Mouse (Mus musculus) small intestine, adult 2 months (tissue): Measurements from ENCODE around the gene Tbx6. TPM values are rescaled to one million over a fixed set of nuclear protein-coding genes. Genes with fewer than 3 reads are reported as not detected.

Source experiments
- H3K27ac ChIP-seq: fragments of 200-500 bp; 2 replicates; pipeline ENCODE4 v1.5.1; 2012; ENCODE audit warnings: low read depth, low read length, control low read depth, inconsistent platforms; ENCODE audit not compliant: insufficient read depth
- H3K27me3 ChIP-seq: fragments of 200-500 bp; 2 replicates; pipeline ENCODE4 v1.6.1; 2012; ENCODE audit warnings: mild to moderate bottlenecking, moderate library complexity, low read length, inconsistent platforms; ENCODE audit not compliant: control insufficient read depth, insufficient read depth
- H3K36me3 ChIP-seq: fragments of 200-500 bp; 2 replicates; pipeline ENCODE4 v1.6.1; 2012; ENCODE audit warnings: mild to moderate bottlenecking, low read length, control low read depth, inconsistent platforms; ENCODE audit not compliant: control insufficient read depth, insufficient read depth
- H3K4me1 ChIP-seq: fragments of 200-500 bp; 2 replicates; pipeline ENCODE4 v1.6.1; 2012; ENCODE audit warnings: low read length, inconsistent platforms, mixed read lengths; ENCODE audit not compliant: control insufficient read depth, insufficient read depth, insufficient read length
- H3K4me3 ChIP-seq: fragments of 200-500 bp; 2 replicates; pipeline ENCODE4 v1.5.1; 2012; ENCODE audit warnings: low read depth, mild to moderate bottlenecking, control low read depth, inconsistent platforms, low read length, moderate library complexity
- CTCF ChIP-seq: fragments of 200-500 bp; IDR thresholded peaks from 2 replicates; pipeline ENCODE4 v1.5.1; 2012; ENCODE audit warnings: low read depth, mild to moderate bottlenecking, control low read depth, inconsistent platforms, low read length, moderate library complexity, mixed read lengths; ENCODE audit not compliant: insufficient replicate concordance, insufficient read length; ENCODE audit errors: extremely low read depth
- POLR2A ChIP-seq: fragments of 200-500 bp; IDR thresholded peaks from 2 replicates; pipeline ENCODE4 v1.6.1; 2012; ENCODE audit warnings: low read depth, mild to moderate bottlenecking, control low read depth, inconsistent platforms, low read length, moderate library complexity
- WGBS: fragments of 180-500 bp; shearing (Covaris S2); methylation state at CpG from one replicate; pipeline ENCODE4 v1.1.7; 2018; 5-methylcytosine and 5-hydroxymethylcytosine counted together
- polyA plus RNA-seq: library from polyadenylated mRNA; depleted of rRNA; stranded (reverse); fragments of >200 nt; gene quantifications from 2 replicates; pipeline ENCODE4 v1.2.3, GENCODE M21; 2012

Gene Tbx6
- polyA plus RNA-seq, 1 experiment: 2.4 TPM

DNA sequence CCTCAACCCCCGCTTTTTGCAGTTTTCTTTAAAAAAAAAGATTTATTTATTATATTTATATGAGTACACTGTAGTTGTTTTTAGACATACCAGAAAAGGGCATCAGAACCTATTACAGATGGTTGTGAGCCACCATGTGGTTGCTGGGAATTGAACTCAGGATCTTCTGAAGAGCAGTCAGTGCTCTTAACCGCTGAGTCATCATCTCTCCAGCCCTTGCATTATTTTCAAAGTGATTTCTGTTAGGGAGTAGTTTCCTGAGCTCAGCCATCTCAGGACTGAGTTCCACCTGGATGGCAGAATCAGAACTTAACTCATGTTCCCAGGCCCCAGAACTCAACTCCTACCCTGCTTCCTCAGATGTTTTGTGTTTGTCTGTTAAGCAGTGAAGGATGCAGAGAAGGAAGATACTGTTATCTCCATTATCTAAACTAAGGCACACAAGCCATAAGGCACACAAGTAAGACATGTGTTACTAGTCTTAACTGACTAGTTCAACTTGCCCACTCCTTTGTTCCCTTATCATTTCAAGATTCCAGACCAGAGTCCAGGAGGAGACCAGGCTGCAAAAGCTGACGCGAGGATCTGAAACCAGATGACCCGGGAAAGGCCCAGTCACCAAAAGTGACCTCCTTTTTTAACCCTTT, 28.6 kb downstream of the Tbx6 start:
- H3K4me3 ChIP-seq: no peak overlapping the region
- WGBS: 41% methylated on average over 5 of the region's 5 CpGs
- TF ChIP-seq CTCF: no peak
- no peak for TF ChIP-seq POLR2A
- no peak overlapping the region for H3K27ac ChIP-seq
- peaks cover 18% of the 10 kb centered on the region for H3K4me1 ChIP-seq
- no peaks in the 10 kb centered on the region for H3K27me3 ChIP-seq
- H3K36me3 ChIP-seq: no peaks in the 10 kb centered on the region

DNA sequence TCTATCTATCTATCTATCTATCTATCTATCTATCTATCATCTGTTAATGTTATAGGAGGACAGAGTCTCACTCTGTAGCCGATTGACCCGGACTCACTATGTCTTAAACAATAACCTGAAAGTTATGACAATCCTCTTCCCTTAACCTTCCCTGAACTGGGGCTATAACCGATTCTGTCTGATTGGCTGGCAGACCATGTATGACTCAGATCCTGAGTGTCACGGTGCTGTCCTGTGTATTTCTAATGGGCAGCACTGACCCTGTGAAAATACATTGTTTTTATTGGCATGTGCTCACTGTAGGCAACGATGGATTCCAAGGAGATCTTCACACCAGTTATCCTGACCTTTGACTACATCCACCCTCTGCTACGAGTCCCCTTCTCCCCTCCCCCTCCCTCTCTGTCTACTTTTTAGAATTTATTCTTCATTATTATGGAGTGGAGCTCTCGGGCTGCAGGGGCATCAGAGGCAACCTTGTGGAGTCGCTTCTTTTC, 34.5 kb downstream of the Tbx6 start:
- H3K27me3 ChIP-seq: no peaks in the 10 kb centered on the region
- TF ChIP-seq CTCF (no peak), POLR2A (no peak)
- H3K36me3 ChIP-seq: no peaks in the 10 kb centered on the region
- no peaks in the 10 kb centered on the region for H3K4me1 ChIP-seq
- H3K27ac ChIP-seq: no peak overlapping the region
- WGBS: 51% methylated on average over 8 of the region's 8 CpGs
- H3K4me3 ChIP-seq: no peak overlapping the region

GRCm38 (mm10) chr7:126816494-126816893, 35.2 kb downstream of the Tbx6 start:
- H3K27me3 ChIP-seq: no peaks in the 10 kb centered on the region
- H3K27ac ChIP-seq: no peak overlapping the region
- no peak for TF ChIP-seq CTCF
- H3K4me1 ChIP-seq: no peaks in the 10 kb centered on the region
- H3K4me3 ChIP-seq: no peak overlapping the region
- 69% methylated on average over 8 of the region's 8 CpGs for WGBS
- H3K36me3 ChIP-seq: no peaks in the 10 kb centered on the region

GRCm38 (mm10) chr7:126817595-126817994, 36.3 kb downstream of the Tbx6 start:
- no peaks in the 10 kb centered on the region for H3K36me3 ChIP-seq
- H3K27me3 ChIP-seq: peaks cover 2% of the 10 kb centered on the region; the same call in 1 of the 2 replicates
- H3K27ac ChIP-seq: no peak overlapping the region
- WGBS: 80% methylated on average over 7 of the region's 7 CpGs
- no peak overlapping the region for H3K4me3 ChIP-seq
- H3K4me1 ChIP-seq: no peaks in the 10 kb centered on the region
- TF ChIP-seq CTCF (no peak), POLR2A (no peak)

DNA sequence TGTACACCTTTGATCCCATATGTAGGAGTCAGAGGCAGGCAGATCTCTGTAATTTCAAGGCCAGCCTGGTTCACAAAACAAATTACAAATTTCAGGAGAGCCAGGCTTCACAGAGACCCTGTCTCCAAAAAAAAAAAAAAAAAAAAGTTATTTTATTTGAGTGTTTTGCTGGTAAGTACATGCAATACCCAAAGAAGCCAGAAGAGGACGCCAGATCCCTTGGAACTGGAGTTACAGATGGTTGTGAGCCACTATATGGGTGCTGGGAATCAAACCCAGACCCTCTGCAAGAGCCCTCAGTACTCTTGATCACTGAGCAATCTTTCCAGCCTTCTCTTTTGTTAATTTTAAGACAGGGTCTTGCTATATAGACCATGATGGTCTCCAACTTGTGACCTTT, 37.5 kb downstream of the Tbx6 start:
- H3K4me1 ChIP-seq: no peaks in the 10 kb centered on the region; the same call in 1 of the 2 replicates
- no peak for TF ChIP-seq POLR2A
- TF ChIP-seq CTCF: no peak
- no peak overlapping the region for H3K27ac ChIP-seq
- H3K27me3 ChIP-seq: peaks cover 13% of the 10 kb centered on the region
- 29% methylated on average over 1 of the region's 1 CpGs for WGBS
- H3K36me3 ChIP-seq: no peaks in the 10 kb centered on the region
- no peak overlapping the region for H3K4me3 ChIP-seq

DNA sequence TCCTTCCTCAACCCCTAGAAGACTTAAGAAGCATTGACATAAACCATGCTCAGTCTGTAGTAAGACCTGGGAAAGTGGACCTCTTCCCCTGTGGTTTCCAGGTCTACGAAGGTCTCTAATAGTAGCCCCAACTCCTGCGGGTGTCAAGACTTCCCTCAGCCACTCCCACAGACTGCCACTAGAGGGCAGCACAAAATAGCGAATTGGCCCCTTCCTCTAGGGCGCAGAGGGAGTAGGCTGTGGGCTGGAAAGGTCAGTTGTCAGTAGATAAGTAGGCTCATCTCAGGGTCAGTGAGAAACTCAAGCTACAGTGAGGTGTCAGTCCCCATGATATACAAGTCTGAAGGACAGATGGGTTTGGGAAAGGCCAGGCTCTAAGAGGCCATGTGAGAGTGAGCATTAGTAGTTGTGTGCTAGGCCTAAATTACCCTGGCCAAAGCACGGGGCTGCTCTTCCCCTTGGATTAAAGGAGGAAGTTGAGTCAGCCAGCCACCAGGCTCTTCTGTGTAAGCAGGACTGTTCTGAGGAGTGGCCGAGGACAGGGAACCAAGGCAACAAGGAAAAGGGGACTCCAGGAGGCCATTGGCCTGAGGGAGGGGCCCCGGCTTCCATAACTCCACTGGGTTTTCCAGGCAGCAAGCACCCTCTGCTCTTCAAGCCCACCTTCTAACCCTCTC, 40.7 kb downstream of the Tbx6 start:
- Histone ChIP-seq H3K4me3 (no peak overlapping the region), H3K36me3 (no peaks in the 10 kb centered on the region), H3K27ac (no peak overlapping the region), H3K27me3 (peaks cover 25% of the 10 kb centered on the region), H3K4me1 (no peaks in the 10 kb centered on the region; the same call in 1 of the 2 replicates)
- TF ChIP-seq CTCF: peak; percentile 97; the same call in 1 of the 2 replicates
- TF ChIP-seq POLR2A: no peak
- WGBS: 25% methylated on average over 7 of the region's 7 CpGs

DNA sequence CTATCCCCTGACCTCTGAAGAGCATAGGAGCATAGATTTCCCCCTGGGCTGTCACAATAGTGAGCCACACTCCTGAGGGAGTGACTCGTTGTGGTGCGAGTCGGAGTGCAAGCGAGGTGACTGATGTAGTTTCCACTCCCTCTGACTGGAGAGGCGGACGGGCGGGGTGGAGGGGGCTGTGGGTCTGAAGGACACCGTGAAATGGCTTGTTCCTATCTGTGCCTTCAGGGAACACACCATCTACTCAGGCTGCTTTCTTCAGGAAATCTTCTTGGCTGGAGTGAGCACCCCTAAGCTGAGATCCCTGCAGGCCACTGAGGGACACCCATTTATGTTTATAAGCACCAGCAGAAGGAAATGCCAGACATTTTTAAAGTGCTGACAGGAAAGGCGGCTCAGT, 41.5 kb downstream of the Tbx6 start:
- WGBS: 43% methylated on average over 9 of the region's 9 CpGs
- Histone ChIP-seq H3K4me1 (no peaks in the 10 kb centered on the region; the same call in 1 of the 2 replicates), H3K4me3 (no peak overlapping the region; the same call in 1 of the 2 replicates), H3K36me3 (no peaks in the 10 kb centered on the region), H3K27me3 (peaks cover 25% of the 10 kb centered on the region), H3K27ac (0 out of 2 replicates have a peak overlapping the region, but pooled peaks have one; percentile 3)
- TF ChIP-seq CTCF: no peak
- no peak for TF ChIP-seq POLR2A
